In genomic region chr12:35550299-35550698, GRCm38 (mm10) we compare ENCODE assay signal across 14 mouse cellular contexts.
"Had no signal": no experiment of that assay in that cellular context is flagged by ENCODE, and none has a peak within 500 bp of the region (broad histone marks: within the 10 kb centered on the region; RNA-seq: fewer than 3 reads in every experiment).

No protein-coding gene starts in this region.

- H3K4me1 ChIP-seq: embryonic facial prominence, embryonic 10.5 days; embryonic facial prominence, embryonic 12.5 days; embryonic facial prominence, embryonic 13.5 days; embryonic facial prominence, embryonic 15.5 days; forebrain, embryonic 10.5 days; forebrain, embryonic 12.5 days; forebrain, embryonic 13.5 days; forebrain, embryonic 15.5 days had no signal

- H3K4me2 ChIP-seq: embryonic facial prominence, embryonic 12.5 days; embryonic facial prominence, embryonic 13.5 days; embryonic facial prominence, embryonic 15.5 days; forebrain, embryonic 12.5 days; forebrain, embryonic 13.5 days; forebrain, embryonic 15.5 days had no signal

- H3K27ac ChIP-seq: embryonic facial prominence, embryonic 10.5 days; embryonic facial prominence, embryonic 12.5 days; embryonic facial prominence, embryonic 13.5 days; embryonic facial prominence, embryonic 15.5 days; forebrain, embryonic 10.5 days; forebrain, embryonic 12.5 days; forebrain, embryonic 13.5 days; forebrain, embryonic 15.5 days; gastrocnemius, adult 2 months; heart, adult 2 months had no signal

- H3K9me3 ChIP-seq: embryonic facial prominence, embryonic 12.5 days; embryonic facial prominence, embryonic 15.5 days; forebrain, embryonic 12.5 days; forebrain, embryonic 13.5 days; forebrain, embryonic 15.5 days had no signal

- H3K9ac ChIP-seq: embryonic facial prominence, embryonic 12.5 days; embryonic facial prominence, embryonic 13.5 days; embryonic facial prominence, embryonic 15.5 days; forebrain, embryonic 12.5 days; forebrain, embryonic 13.5 days; forebrain, embryonic 15.5 days; forebrain, postnatal 0 days had no signal

- H3K27me3 ChIP-seq: embryonic facial prominence, embryonic 12.5 days; embryonic facial prominence, embryonic 13.5 days; embryonic facial prominence, embryonic 15.5 days; forebrain, embryonic 12.5 days; forebrain, embryonic 13.5 days; forebrain, embryonic 15.5 days had no signal

- H3K36me3 ChIP-seq: embryonic facial prominence, embryonic 10.5 days; embryonic facial prominence, embryonic 12.5 days; embryonic facial prominence, embryonic 13.5 days; embryonic facial prominence, embryonic 15.5 days; forebrain, embryonic 10.5 days; forebrain, embryonic 12.5 days; forebrain, embryonic 15.5 days had no signal

- ATAC-seq: forebrain, embryonic 13.5 days; forebrain, embryonic 14.5 days; forebrain, embryonic 15.5 days; forebrain, embryonic 16.5 days; forebrain, postnatal 0 days had no signal

- H3K4me3 ChIP-seq: embryonic facial prominence, embryonic 10.5 days; embryonic facial prominence, embryonic 12.5 days; embryonic facial prominence, embryonic 13.5 days; embryonic facial prominence, embryonic 15.5 days; erythroblast, embryonic 14.5 days; forebrain, embryonic 10.5 days; forebrain, embryonic 12.5 days; forebrain, embryonic 13.5 days; forebrain, embryonic 15.5 days; gastrocnemius, adult 2 months; heart, adult 2 months had no signal
